Mouse (Mus musculus) neural tube, embryonic 11.5 days (tissue): ENCODE measurements around the gene Cars2. TPM values are rescaled to one million over a fixed set of nuclear protein-coding genes. Genes with fewer than 3 reads are reported as not detected.

Experiments
- ATAC-seq: fragments of 200-750 bp; cut with Nextera tagmentation; 2 replicates; pipeline ENCODE4 v1.8.0; 2017; ENCODE audit warnings: moderate number of reproducible peaks, mild to moderate bottlenecking, moderate TSS enrichment, moderate library complexity; ENCODE audit not compliant: insufficient read depth, low FRiP score, low TSS enrichment
- DNase-seq: peaks from one replicate; pipeline ENCODE4 v3.0.0-alpha.2; 2015; ENCODE audit warnings: low spot score
- H3K27ac ChIP-seq: fragments of 300-500 bp; sonication (generic); 2 replicates; pipeline ENCODE4 v1.5.1; 2014; ENCODE audit warnings: low read depth, mild to moderate bottlenecking, low read length
- H3K27me3 ChIP-seq: fragments of 300-500 bp; sonication (generic); 2 replicates; pipeline ENCODE4 v1.6.1; 2014; ENCODE audit warnings: mild to moderate bottlenecking, low read length, mixed read lengths; ENCODE audit not compliant: control insufficient read depth, insufficient read depth
- H3K36me3 ChIP-seq: fragments of 300-500 bp; sonication (generic); 2 replicates; pipeline ENCODE4 v1.6.1; 2014; ENCODE audit warnings: mild to moderate bottlenecking, low read length, moderate library complexity, mixed read lengths; ENCODE audit not compliant: control insufficient read depth, insufficient read depth
- H3K4me1 ChIP-seq: fragments of 300-500 bp; sonication (generic); 2 replicates; pipeline ENCODE4 v1.6.1; 2014; ENCODE audit warnings: low read length, mixed read lengths; ENCODE audit not compliant: control insufficient read depth, insufficient read depth
- H3K4me2 ChIP-seq: fragments of 300-500 bp; sonication (generic); 2 replicates; pipeline ENCODE4 v1.6.1; 2014; ENCODE audit warnings: low read depth, mild to moderate bottlenecking, moderate library complexity
- H3K4me3 ChIP-seq: fragments of 300-500 bp; sonication (generic); 2 replicates; pipeline ENCODE4 v1.5.1; 2014; ENCODE audit warnings: low read depth, low read length
- H3K9ac ChIP-seq: fragments of 300-500 bp; sonication (generic); 2 replicates; pipeline ENCODE4 v1.6.1; 2014; ENCODE audit warnings: mild to moderate bottlenecking, low read length
- H3K9me3 ChIP-seq: fragments of 300-500 bp; sonication (generic); 2 replicates; pipeline ENCODE4 v1.6.1; 2016; ENCODE audit warnings: low read length; ENCODE audit not compliant: control insufficient read depth
- WGBS: fragments of 180-500 bp; shearing (Covaris S2); extraction: QIAGEN DNeasy Blood & Tissue Kit; methylation state at CpG from one replicate; pipeline ENCODE4 v1.1.7; 2014; 5-methylcytosine and 5-hydroxymethylcytosine counted together
- polyA plus RNA-seq: library from polyadenylated mRNA; unstranded; fragments of >200 nt; fragmentation: Nextera tagmentation; extraction: Ambion mirVana; gene quantifications from 2 replicates; pipeline ENCODE4 v1.2.1, GENCODE M21; 2014

Gene Cars2
- polyA plus RNA-seq, 1 experiment from 2014 or later = 19.1 TPM

- no peak overlapping the region for H3K4me3 ChIP-seq
- WGBS = 76% methylated on average over 3 of the region's 3 CpGs
These were observed 85.9 kb downstream of the Cars2 start for GRCm38 (mm10) chr8:11464707-11464964.

More at GRCm38 (mm10) chr8:11464707-11464964, 85.9 kb downstream of the Cars2 start:
- Histone ChIP-seq H3K9ac (no peak overlapping the region), H3K9me3 (no peaks in the 10 kb centered on the region), H3K36me3 (no peaks in the 10 kb centered on the region), H3K4me2 (no peak overlapping the region), H3K27ac (no peak overlapping the region), H3K4me1 (no peaks in the 10 kb centered on the region), H3K27me3 (no peaks in the 10 kb centered on the region)
- ATAC-seq (no peak), DNase-seq (no peak)

Other genes starting within 250 kb of the Cars2 start
- gene Col4a2, start 238.0 kb downstream of the Cars2 start, polyA plus RNA-seq = 34.9 and 36.2 TPM in 2 replicates
- gene Col4a1, start 238.0 kb downstream of the Cars2 start, polyA plus RNA-seq = 125 and 130 TPM in 2 replicates
- 0.95 and 1.5 TPM in 2 replicates for gene Rab20, start 72.1 kb downstream of the Cars2 start, polyA plus RNA-seq
- 108 TPM in 2 replicates for gene Naxd, start 53.3 kb downstream of the Cars2 start, polyA plus RNA-seq
- 47.7 and 48.6 TPM in 2 replicates for gene Ing1, start 4.8 kb upstream of the Cars2 start, polyA plus RNA-seq
- 109 TPM in 2 replicates for gene Ankrd10, start 85.0 kb upstream of the Cars2 start, polyA plus RNA-seq
- gene 1700016D06Rik, start 150.3 kb upstream of the Cars2 start, polyA plus RNA-seq = not detected in 2 replicates
- gene Arhgef7, start 176.9 kb upstream of the Cars2 start, polyA plus RNA-seq = 66.5 and 71.1 TPM in 2 replicates